Mouse (Mus musculus) gastrocnemius, postnatal 25 days (tissue): ENCODE data around the gene Aldh3a1. TPM values are rescaled to one million over a fixed set of nuclear protein-coding genes. Genes with fewer than 3 reads are reported as not detected.
A peak's percentile ranks its signal among the peaks of the same experiment; 100 is the strongest.

Experiments used
- DNase-seq: peaks from one replicate; pipeline ENCODE4 v3.0.0; 2022
- total RNA-seq, 2 experiments: library from RNA; stranded (reverse); gene quantifications; 1 replicate in 1 of 2; 2 replicates in 1 of 2; pipeline ENCODE4 v1.2.3; 2021

The Aldh3a1 gene
- total RNA-seq, 2 experiments from 2014 or later: 0.15 to 0.21 TPM

DNA sequence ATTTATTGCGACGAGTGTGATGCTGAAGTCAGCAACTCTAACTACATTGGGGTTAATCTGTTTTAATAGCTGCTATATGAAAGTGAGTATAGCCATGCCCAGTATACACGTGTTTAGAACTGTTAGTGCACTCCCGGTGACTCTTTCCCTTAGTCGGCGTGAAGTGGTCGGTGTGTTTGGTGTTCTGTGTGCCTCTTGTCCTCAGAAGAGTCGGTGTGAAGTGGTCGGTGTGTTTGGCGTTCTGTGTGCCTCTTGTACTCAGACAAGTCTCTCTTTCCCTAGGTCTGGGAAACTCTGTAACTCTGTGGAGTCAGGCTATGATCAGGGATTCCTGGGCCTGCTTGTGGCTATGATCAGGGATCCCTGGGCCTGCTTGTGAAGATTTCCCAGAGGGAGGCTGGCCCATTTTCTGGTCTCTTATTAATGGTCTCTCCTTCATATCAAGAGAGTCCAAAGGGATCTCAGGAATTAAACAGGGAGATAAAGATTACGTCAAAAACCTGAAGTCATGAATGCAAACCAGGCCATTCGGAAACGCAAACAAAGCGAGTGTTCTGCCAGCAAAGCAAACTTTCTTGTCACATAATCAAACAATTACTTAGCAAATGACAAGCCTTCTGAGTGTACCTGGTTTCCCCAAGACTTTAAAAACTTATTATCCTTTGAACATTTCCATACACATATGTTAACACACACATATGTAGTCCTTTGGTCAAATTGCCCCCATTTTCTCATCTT lies 10.6 kb upstream of the Aldh3a1 start:
- no peak for DNase-seq

DNA sequence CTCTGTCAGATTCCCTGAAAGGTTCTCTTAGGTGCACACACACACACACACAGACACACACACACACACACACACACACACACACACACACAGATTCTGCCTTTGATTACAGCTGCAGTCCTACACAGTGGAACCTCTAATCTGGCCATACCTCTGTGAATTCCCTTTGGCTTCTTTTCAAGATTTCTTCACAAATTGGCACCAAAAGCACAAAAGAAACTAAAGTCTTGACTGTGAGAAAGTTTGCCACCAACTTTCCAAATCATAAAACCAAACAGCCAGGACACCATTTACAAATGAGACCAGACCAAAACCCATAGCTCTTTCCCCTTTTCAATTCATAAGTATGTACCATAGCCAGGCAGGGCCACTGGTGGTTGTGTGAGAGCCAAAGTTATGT lies 9.4 kb upstream of the Aldh3a1 start:
- DNase-seq: no peak

DNA sequence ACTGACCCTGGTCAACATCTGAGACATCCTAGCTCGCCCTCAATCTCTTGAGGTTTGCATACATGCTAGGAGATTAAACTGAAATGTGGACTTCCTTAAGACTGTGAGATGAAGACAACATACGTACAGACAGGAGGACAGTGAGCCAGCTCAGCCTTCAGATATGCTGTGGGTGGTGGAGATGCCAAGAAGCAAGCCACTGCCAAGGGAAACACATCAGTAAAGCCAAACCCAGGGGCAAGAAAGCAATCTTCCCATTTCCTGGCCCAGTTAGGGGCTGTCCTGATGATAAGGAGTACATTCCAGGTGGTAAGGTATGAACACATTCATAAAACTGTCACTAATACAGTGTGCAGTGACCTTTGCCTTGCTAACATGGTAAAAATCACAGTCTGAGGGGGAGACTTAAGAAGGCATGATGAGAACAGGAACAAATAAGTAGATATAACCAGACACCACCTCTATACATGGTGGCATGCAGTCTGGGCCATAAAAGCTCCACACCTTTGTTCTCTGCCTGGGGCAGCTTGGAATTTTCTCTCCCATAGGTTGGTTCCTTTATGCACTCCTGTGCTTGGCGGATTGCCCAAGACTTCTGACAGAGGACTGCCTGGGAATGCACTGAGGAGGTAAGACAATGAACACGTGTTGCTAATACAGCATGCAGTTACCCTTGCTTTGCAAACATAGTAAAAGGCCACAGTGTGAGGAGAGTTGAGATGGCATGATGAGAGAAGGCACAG lies 7.5 kb upstream of the Aldh3a1 start:
- no peak for DNase-seq

DNA sequence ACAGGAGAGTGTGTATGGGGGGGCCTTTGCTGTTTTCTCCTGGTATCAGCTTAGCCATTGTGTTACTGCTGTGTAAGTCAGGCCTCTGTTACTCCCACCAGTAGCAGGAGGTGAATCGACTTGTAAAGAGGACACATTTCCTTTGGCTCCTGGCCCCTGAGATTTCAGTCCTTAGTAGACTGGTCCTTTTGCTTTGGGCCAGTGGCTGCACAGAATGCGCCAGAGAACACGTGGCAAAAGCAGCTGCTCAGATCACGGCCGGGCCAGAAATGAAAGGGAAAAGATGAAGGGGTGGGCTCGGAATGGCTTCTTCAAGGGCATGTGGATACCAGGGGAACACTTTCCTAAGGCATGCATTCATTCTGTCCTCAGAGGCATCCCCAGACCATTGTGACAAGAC lies 5.2 kb upstream of the Aldh3a1 start:
- no peak for DNase-seq

DNA sequence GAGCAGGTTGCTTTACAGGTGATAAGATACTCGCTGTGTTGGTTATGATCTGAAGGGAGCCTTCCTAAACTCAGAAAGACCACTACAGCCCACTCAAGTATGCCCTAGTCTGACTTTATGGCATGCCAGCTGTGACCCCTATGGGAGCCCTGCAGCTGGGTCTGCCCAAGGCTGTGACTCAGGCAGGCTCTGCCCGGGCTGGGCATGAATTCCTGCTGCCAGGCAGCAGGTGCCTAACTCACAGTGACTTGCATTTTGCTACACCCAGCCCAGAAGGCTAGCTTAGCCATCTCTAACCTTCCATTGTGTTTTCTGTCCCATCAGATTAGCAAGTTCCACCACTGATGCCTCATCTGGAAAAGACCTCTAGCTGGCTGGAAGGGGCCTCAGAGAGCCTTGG lies 4.5 kb upstream of the Aldh3a1 start:
- DNase-seq: no peak

DNA sequence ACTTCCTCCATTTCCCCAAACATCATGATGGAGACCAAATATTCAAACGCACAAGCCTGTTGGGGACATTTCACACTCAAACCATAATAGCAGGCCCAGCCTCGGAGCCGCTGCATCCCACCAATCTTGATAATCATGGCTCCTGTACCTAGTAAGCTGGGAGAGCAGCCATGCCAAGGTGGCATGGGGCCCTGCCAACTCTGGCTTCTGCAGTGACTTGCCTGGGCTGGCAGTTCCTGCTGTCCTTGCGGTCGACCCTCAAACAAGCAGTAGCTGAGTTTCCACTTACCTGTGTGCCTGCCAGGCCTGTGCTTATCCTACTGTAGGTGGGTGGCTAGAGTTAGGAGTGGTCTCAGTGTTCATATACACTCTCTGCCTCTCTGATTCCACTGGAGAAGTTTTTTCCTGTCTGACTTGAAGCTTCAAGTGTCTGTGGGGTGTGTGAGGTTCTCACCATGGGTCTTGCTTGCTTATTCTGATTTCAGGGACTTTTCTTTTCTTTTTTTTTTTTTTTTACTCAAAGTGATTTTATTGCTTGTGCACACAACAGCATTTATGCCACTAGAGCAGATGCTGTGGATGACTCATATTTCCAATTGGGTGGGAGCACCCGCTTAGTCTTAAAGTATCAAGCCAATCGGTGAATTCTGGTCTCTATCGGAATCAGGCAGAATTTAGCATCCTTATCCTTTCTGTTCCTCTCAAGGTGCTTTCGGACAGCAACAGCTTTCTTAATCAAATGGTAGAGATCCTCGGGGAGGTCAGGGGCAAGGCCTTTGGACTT lies 2.0 kb upstream of the Aldh3a1 start:
- no peak for DNase-seq

DNA sequence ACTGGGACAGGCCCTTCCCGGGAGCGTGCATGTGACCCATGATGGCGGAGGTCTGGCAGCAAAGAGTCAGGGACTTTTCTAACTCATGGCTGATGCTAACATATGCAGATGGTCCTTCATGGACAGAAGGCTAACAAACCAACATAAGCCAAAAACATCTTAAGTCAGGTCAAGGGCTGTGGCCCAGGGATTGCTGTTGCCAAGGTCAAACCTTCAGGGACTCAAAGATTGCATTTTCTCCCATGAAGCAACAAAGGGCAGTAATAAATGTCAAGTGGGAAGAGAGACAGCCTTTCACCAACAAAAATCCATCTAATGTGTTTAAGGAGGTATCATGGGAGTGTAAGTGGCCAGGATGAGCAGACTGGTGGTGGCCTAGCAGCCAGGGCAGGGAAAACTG lies 1.2 kb upstream of the Aldh3a1 start:
- no peak for DNase-seq

DNA sequence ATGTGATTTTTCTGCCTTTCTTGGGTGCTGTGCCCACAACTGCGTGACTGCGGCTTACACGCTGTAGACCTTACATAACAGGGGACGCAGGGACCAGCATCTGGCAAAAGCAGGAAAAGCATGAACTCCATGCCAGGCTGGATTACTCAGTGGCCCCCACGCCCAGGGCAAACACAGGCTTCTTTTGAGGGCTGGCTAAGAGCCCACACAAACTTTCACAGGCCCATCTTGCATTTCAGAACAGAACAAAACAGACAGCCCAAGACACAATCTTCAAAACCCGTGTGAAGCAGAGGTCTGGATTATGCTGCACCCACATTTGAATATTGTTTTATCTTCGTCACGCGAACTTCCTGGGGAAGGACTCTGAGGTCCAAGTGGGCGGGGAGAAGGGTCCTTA lies 979 bp downstream of the Aldh3a1 start:
- DNase-seq: no peak

DNA sequence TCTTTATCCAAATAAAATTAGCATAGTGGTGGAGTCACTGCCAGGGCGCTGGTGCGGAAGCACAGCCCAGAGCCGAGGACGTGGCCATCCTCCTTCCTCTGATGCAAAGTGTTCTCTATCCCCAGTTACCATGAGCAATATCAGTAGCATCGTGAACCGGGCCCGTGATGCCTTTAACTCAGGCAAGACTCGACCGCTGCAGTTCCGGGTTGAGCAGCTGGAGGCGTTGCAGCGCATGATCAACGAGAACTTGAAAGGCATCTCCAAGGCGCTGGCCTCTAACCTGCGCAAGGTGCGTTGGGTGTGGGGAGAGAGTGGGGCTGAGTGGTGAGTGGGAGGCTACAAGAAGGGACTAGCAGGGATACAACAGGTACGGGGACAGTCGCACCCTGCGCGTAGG lies 4.8 kb downstream of the Aldh3a1 start:
- DNase-seq: no peak

DNA sequence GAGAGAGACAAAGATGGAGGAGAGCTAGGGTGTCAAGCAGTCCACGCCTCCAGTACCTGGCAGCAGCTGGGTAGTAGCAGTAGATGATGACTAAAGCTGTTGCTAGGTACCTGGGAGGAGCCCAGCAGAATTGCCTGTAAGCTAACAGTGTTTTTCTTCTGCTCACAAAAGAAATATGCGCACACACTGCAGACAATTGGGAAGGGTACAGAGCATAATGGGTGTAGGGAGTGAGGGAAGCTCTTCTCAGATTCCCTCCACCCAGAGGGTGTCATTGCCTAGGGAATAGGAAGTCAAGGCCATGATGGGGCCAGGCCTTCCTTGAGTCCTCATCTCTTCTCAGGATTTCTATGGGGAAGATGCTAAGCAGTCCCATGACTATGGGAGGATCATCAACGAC lies 8.6 kb downstream of the Aldh3a1 start:
- DNase-seq: no peak

DNA sequence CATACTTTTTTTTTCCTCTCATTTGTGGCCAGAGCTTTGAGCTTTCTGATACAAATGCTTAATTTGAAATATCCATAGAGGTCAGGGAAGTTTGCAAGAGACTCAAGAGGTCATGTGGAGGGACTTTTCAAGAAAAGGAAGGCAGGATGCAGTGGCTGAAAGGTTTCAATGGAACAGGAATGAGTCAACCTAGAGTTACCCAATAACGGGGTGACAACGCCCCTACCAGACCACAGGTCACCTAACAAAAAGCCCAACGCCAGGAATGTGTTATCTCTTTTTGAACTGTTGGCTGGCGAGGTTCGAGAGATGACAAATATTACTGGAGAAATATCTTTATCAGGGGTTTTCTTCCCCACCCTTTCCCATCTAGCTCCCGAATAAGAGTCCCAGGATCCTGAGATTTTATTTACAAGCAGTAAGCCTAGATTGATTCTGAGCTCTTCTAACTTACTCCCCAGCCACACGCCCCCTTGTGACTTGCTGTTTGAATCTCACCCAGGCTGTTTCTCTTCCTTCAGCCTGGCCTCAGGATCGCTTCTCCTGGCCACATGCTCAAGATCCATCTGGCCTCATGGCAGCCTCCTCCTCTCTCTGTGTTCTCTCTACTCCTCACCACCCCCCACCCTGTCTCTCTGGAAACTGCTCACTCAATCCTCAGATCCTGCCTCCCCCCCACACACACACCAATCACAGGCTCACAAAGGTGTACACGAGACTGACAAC lies 13.0 kb downstream of the Aldh3a1 start:
- no peak for DNase-seq

DNA sequence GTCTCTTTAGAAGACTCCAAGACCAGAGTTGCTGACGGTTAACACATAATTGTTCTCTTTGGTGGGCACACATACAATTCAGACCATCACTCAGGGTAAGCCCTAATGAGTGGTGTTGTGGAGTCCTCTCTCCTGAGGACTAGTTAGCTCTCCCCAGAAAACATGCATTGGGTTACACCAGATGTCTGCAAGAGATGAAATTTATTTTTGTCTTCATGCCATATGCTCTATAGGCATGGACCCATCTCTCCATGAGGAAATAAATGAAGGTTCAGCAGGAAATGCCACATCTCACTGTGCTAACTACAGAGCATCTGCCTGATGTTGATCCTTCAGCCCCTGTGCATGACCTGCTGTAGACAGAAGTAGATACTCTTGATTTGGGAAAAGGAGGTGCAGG lies 14.7 kb downstream of the Aldh3a1 start:
- DNase-seq: no peak

DNA sequence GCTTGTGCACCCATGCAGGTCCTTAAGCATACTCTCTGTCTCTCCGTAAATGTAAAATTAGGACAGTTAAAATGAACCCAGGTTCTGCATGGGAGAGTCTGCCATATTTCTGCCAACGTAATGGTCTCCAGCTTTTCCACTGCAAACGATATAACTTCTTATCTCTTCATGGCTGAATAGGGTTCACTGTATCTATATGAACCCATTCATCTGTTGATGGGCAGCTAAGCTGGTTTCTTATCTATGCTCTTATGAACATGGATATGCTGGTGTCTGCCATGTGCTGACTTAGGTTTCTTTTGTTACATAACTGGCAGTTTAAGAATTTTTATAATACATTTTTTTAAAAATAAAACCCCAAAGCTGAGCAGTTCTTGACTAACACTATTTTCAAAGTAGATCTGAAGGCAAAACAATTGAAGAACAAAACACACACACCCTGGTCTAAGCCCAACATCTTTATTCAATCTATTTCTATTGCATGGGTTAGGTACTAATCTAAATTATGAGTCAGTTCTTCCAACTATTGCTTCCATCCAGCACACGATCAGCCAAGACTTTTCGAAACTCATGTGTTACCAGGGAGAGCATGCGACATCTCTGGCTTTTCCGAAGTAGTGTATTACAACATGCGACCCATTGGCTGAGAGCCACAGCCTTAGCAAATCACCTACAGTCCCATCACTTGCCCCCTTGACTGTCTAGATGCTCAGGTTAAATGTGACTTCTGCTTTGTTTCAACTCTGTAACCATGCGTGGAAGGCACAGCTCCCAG lies 15.8 kb downstream of the Aldh3a1 start:
- no peak for DNase-seq

DNA sequence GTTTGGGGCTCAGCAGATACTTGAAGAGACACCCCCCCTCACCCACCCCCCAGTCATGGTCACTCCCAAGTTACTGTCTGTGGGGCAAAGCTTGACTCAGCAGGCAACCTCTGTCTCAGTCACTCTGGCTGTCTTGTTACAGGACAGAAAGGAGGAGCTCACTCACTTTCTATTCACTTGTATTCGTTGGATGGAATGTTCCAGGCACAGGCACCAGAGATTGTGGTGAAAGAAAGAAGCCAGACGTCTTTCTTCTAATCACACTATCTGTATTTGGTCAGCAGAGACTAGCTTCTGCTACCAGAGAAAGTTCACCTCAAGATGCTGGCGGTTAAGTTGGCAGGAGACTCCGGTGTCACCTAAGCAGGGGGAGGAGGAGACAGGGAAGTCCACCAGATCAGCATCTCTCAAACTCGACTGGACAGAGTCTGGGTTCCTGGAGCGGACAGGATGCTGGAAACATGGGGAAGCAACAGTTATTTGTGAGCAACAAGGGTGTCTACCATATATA lies 17.0 kb downstream of the Aldh3a1 start:
- no peak for DNase-seq

DNA sequence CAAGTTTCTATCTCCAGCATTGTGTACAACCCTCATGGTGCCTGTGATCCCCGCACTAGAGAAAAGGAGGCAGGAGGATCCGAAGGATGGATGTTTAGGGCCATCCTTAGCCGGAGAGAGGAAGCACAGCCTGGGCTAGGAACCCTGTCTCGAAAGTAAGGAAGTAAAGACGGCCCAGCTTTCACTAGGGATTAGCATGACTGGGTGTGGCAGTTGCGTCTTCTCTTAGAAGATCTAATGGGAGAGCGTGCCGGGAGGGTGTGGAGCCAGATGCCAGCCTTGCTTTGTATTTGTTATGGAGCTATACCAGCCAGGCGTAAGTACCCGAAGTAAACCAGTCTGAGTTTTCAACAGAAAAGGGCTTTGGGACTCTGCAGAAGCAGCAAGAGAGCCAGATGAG lies 17.6 kb downstream of the Aldh3a1 start:
- DNase-seq: no peak

DNA sequence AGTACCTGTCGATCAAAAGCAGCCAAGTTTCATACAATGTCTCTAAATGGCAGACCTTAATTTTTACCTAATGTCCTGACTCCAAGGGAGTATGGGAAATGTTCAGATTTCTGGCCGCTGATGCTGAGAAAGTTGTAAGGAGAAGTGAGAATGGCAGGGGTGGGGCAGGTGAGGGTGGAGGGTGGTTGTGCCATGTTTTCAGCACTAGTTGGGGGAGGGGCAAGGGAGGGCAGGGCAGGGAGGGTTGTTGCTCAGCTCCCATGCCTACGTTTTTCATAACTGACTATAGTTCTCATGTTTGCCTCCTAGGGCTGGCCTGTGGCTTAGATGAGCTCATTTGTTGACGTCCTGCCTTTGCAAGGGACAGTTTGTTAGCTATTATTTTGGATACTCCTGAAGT lies 18.2 kb downstream of the Aldh3a1 start:
- no peak for DNase-seq

DNA sequence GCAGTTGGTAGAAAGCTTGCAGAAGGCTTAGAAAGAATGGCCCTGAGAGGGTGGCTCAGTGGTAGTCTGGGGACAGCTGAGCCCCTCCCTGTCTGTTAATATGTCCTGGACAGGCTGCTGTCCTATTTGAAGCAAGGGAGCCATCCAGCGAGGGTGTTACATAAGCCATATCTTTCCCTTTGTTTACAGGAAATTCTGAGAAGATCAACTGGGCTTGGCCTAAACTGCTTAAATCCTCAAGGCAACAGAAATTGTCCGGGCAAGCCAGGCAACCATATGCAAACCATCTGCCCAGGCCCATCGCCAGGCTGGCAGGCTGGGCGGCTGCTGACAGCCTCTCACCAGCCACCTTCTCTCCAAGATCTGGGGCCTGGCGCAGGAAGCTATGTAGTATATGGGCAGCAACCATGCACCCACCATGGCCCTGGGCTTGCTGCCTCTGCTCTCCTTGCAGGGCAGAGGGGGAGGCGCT lies 18.6 kb downstream of the Aldh3a1 start:
- DNase-seq: peak; percentile 27

DNA sequence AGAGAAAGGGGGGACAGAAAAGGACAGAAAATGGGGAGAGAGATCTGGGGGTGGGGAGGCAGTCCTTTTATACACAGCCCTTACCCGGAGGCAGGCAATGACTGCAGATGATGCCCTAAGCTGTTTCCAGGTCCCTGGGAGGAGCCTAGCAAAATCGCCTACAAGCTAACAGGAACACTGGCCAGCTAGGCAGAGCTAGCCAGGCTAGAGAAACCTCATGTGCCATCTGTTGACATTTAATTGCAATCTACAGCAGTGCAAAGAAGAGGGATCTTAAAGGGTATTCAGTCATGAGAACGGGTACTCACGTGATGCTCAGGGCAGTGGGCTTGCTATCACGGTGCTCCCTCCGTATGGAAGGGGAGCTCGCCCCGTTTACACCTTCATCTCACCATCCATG lies 20.5 kb downstream of the Aldh3a1 start:
- no peak for DNase-seq

DNA sequence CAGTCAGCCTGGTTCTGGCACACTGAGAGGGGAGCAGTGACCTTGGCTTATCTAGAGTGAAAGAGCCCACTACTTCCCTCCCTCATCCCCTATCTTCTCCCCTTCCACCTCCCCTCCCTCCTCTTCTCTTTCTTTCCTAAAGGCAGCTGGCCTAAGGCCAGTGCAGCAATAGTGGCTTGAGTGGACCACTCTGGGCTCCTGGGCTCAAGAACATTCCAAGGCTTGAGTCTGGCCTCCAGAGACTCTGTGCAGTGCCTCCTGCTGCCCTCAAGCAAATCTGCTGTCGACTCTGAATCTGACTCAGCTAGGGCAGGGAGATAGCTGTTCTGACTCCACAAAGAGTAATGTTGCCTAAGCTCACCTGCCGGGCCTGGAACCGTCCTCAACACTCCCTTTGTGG lies 21.1 kb downstream of the Aldh3a1 start:
- DNase-seq: no peak

DNA sequence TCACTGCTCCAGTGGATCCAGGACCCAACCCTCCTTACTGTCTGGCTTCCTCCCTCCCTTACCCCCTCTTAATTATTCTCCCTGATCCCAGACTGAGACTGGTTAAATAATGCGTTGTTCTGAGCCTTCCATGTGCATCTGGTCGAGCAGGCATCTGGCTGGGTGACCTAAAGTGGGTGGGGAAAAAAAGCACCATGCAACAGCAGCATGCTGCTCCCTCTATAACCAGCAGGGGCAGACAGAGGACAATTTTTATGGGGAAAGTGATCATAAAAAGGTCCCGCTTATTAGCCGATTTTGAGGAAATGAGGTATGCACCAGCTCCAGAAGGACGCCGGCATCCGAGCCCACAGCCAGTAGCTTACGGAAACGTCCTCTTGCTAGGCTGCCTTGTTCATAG lies 24.0 kb downstream of the Aldh3a1 start:
- DNase-seq: peak; percentile 55

DNA sequence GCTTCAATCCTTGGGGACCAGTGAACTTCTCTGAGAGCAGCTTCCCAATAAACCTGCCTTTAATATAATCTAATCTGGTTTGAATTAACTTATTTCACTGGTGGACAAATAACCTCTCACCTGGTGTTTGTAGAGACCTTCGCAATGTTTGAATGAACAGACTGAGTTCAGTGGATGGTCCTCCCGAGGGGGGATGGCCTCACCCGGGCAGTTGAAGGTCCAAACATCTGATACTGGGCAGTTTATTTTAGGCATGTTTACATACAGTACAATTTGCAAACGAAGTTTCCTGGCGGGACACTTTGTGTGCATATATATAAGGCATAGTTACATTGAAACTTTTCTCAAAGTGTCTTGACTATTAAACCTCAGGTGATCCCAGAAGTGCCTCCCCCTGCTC lies 26.8 kb downstream of the Aldh3a1 start:
- DNase-seq: no peak
